Mouse (Mus musculus): ENCODE measurements around the gene Sf3a3. TPM values are rescaled to one million over a fixed set of nuclear protein-coding genes. Genes with fewer than 3 reads are reported as not detected.

Sf3a3 gene
- polyA plus RNA-seq, 1 experiment from 2014 or later, result 133 TPM

DNA sequence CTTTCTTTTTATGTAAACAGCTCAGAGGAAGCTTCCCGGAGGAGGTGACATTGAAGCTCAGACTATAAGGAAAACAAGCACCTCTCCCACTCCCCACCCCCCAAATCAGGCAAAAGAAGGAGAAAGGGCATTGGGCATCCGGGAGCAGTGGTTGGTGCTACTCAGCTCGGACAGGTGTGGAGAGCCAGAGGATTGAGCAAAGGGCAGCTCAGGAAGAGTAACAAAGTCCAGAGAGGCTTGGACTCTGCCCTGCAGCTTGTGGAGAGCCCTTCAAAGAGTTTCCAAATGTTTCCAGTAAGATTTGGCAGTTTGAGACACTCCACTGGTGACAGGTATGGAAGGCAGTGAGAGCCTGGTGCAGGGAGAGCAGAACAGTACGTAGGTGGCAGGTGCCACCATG, 33.3 kb downstream of the Sf3a3 start:
- no peak overlapping the region for H3K4me2 ChIP-seq
- H3K9me3 ChIP-seq, result no peaks in the 10 kb centered on the region
- H3K27ac ChIP-seq, result no peak overlapping the region
- 0 out of 2 replicates have a peak, but pooled peaks cover 7% of the 10 kb centered on the region for H3K36me3 ChIP-seq
- 57% methylated on average over 4 of the region's 4 CpGs for WGBS
- no peaks in the 10 kb centered on the region for H3K27me3 ChIP-seq (replicated peaks)
- H3K4me3 ChIP-seq (replicated peaks), result no peak overlapping the region
- no peak overlapping the region for H3K9ac ChIP-seq
- peaks cover 9% of the 10 kb centered on the region for H3K4me1 ChIP-seq
- ATAC-seq (ENCODE audit: insufficient read depth, low FRiP score, low read depth), result no peak

DNA sequence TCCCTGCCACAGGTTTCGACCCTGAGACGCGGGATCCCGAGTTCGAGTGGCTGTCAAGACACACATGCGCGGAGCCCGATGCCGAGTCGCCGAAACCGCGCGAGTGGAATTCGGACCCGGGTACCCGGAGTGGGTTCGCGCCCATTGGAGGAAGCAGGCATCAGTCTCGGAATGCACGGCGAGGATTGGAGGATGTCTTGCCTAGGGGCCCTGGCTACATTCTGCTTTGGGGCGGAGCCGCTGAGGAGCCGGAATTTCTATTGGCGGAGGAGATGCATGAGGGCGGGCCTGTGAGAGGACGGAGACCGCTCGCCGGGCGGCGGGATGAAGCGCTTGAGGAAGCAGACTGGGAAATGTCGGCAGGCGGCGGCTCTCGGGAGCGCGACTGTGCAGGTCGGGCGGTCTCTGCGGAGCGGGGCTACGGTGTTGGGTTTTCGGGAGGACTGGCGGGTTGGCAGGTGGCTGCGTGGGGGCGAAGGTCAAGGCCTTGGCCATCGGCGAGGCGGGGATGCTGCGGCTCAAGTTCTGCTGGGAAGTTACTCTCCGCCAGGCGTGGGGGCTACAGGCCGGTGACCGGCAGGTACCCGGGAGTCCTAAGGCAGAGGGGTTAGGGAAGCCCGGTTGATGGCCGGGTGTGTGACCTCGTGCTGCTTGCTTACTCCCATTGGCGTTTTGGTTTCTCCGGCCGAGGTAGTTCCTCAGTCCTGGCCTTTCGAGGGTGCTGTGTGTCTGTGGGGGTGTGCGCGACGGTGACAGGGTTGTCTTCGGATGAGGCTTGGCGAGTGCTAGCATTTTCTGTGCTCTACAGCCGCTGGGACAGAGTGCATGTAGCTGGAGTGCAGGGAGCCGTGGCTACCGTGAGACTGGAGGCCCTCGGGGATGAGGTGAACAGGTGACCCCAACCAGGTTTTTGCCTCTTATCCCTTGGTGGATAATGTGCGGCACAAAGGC, 37.0 kb downstream of the Sf3a3 start:
- Histone ChIP-seq H3K36me3 (0 out of 2 replicates have a peak, but pooled peaks cover 7% of the 10 kb centered on the region), H3K4me1 (peaks cover 9% of the 10 kb centered on the region), H3K27me3 (replicated peaks) (no peaks in the 10 kb centered on the region), H3K9me3 (no peaks in the 10 kb centered on the region), H3K4me3 (replicated peaks) (peak overlapping the region; percentile 83), H3K9ac (peak overlapping the region; percentile 68), H3K4me2 (peak overlapping the region; percentile 94), H3K27ac (peak overlapping the region; percentile 31; the same call in 1 of the 2 replicates)
- ATAC-seq (ENCODE audit: insufficient read depth, low FRiP score, low read depth), result peak; percentile 99
- under 1% methylated on average over 74 of the region's 75 CpGs for WGBS

DNA sequence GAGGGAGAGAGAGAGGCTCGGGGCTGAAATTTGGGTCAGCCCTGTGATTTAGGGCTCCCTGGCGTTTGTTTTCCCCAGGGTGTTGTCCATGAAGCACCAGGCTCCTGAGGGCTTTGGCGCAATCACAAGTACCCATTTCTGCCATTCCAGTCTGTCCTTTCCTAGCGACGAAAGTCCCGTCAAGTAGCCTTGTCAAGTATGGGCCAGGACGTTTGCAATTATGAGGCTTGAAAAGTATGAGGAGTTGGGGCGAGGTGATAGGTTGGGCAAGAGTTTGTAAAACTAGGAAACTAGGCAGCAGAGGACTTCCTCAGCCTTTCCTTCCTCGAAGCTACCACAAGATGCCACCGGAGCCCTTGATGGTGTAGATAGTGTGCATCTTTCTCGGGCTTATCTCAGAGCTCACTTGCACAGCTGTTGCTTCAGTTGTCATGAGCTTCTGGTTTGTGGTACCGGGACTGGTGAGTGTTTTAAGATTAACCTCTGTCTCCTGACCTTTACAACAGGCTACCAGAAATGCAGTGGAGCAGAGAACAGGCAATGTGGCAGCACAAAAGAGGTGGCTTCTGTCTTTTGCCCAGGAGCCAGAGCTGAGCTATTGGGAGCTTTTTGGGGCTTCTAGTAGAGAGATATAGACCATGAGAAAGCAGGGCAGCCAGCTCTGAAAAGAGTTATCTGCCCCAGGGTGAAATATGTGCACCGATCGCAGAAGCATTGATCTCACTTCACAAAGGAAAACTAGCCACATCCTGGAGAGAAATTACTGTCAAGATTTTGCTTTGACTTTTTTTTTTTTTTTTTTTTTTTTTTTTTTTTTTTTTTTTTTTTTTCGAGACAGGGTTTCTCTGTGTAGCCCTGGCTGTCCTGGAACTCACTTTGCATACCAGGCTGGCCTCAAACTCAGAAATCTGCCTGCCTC, 38.0 kb downstream of the Sf3a3 start:
- peak; percentile 44; the same call in 1 of the 2 replicates for ATAC-seq (ENCODE audit: insufficient read depth, low FRiP score, low read depth)
- no peak overlapping the region for H3K27ac ChIP-seq

GRCm38 (mm10) chr4:124755526-124755925, 41.0 kb downstream of the Sf3a3 start:
- no peak overlapping the region; the same call in 1 of the 2 replicates for H3K27ac ChIP-seq
- 28% methylated on average over 7 of the region's 7 CpGs for WGBS
- no peak overlapping the region for H3K9ac ChIP-seq
- no peak overlapping the region for H3K4me2 ChIP-seq
- H3K9me3 ChIP-seq, result no peaks in the 10 kb centered on the region
- H3K4me1 ChIP-seq, result peaks cover 18% of the 10 kb centered on the region
- H3K36me3 ChIP-seq, result no peaks in the 10 kb centered on the region
- ATAC-seq (ENCODE audit: insufficient read depth, low FRiP score, low read depth), result no peak
- H3K27me3 ChIP-seq (replicated peaks), result no peaks in the 10 kb centered on the region
- no peak overlapping the region for H3K4me3 ChIP-seq (replicated peaks)

More for the DNA sequence above, 38.0 kb downstream of the Sf3a3 start:
- Histone ChIP-seq H3K4me3 (replicated peaks) (peak overlapping the region; percentile 83), H3K4me1 (peaks cover 9% of the 10 kb centered on the region), H3K4me2 (peak overlapping the region; percentile 94), H3K36me3 (0 out of 2 replicates have a peak, but pooled peaks cover 5% of the 10 kb centered on the region), H3K27me3 (replicated peaks) (no peaks in the 10 kb centered on the region), H3K9me3 (no peaks in the 10 kb centered on the region), H3K9ac (0 out of 2 replicates have a peak overlapping the region, but pooled peaks have one; percentile 68)
- WGBS, result 18% methylated on average over 15 of the region's 15 CpGs

GRCm38 (mm10) chr4:124759305-124759811, 44.8 kb downstream of the Sf3a3 start:
- no peaks in the 10 kb centered on the region for H3K27me3 ChIP-seq (replicated peaks)
- peaks cover 9% of the 10 kb centered on the region for H3K4me1 ChIP-seq
- H3K9me3 ChIP-seq, result no peaks in the 10 kb centered on the region
- H3K9ac ChIP-seq, result no peak overlapping the region
- H3K36me3 ChIP-seq, result no peaks in the 10 kb centered on the region
- 32% methylated on average over 7 of the region's 7 CpGs for WGBS
- ATAC-seq (ENCODE audit: insufficient read depth, low FRiP score, low read depth), result peak; percentile 57; the same call in 1 of the 2 replicates
- no peak overlapping the region for H3K4me2 ChIP-seq
- H3K4me3 ChIP-seq (replicated peaks), result no peak overlapping the region
- H3K27ac ChIP-seq, result peak overlapping the region; percentile 69

DNA sequence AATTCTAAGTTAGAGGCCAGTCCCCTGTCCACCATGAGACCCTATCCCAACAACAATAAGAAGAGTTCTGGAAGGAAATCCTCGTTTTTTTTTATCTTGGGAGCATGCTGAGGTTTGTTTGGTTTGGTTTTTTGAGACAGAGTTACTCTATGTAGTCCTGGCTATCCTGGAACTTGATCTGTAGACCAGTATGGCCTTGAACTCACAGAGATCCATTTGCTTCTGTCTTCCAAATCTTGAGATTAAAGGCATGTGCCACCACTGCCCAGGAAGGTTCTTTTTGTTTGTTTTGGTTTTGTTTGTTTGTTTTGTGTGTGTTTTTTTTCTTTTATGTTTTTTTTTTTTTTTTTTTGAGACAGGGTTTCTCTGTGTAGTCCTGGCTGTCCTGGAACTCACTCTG, 46.6 kb downstream of the Sf3a3 start:
- ATAC-seq (ENCODE audit: insufficient read depth, low FRiP score, low read depth), result no peak
- H3K27ac ChIP-seq, result no peak overlapping the region
- WGBS, result 50% methylated on average over 1 of the region's 1 CpGs

DNA sequence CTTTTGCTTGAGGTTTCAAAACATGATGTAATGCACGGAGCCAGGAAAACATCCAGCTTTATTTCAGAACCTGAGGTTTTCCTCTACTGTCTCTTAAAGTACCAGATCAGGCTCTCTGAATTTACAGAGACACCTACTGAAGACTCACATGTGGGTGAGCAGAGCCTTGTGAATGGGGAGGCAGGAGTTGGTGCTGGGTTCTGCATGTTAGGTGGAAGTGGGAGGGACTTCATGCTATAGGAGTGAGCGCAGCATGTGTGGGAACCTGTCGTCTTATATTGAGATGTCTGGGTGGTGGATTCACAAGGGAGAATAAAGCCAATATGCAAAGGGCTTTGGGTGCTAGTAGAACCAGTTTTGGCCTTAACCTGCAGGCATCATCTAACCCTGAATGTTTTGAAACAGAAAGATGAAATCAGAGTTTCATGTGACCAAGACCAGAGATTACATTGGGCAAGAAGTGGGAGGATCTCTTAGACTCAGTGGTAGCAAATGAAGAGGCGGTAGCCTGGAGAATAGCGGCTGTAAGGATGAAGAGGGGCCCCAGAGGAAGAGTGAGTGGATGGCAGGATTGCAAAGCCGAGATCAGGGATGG, 48.4 kb downstream of the Sf3a3 start:
- Histone ChIP-seq H3K36me3 (no peaks in the 10 kb centered on the region), H3K9me3 (no peaks in the 10 kb centered on the region), H3K27me3 (replicated peaks) (no peaks in the 10 kb centered on the region), H3K9ac (no peak overlapping the region), H3K27ac (no peak overlapping the region), H3K4me2 (no peak overlapping the region), H3K4me3 (replicated peaks) (no peak overlapping the region), H3K4me1 (peaks cover 12% of the 10 kb centered on the region)
- 80% methylated on average over 6 of the region's 6 CpGs for WGBS
- ATAC-seq (ENCODE audit: insufficient read depth, low FRiP score, low read depth), result no peak

More for the DNA sequence above, 46.6 kb downstream of the Sf3a3 start:
- H3K9ac ChIP-seq, result no peak overlapping the region
- peaks cover 9% of the 10 kb centered on the region; the same call in 1 of the 2 replicates for H3K4me1 ChIP-seq
- H3K4me3 ChIP-seq (replicated peaks), result no peak overlapping the region
- no peaks in the 10 kb centered on the region for H3K27me3 ChIP-seq (replicated peaks)
- H3K4me2 ChIP-seq, result no peak overlapping the region
- H3K9me3 ChIP-seq, result no peaks in the 10 kb centered on the region
- H3K36me3 ChIP-seq, result no peaks in the 10 kb centered on the region

DNA sequence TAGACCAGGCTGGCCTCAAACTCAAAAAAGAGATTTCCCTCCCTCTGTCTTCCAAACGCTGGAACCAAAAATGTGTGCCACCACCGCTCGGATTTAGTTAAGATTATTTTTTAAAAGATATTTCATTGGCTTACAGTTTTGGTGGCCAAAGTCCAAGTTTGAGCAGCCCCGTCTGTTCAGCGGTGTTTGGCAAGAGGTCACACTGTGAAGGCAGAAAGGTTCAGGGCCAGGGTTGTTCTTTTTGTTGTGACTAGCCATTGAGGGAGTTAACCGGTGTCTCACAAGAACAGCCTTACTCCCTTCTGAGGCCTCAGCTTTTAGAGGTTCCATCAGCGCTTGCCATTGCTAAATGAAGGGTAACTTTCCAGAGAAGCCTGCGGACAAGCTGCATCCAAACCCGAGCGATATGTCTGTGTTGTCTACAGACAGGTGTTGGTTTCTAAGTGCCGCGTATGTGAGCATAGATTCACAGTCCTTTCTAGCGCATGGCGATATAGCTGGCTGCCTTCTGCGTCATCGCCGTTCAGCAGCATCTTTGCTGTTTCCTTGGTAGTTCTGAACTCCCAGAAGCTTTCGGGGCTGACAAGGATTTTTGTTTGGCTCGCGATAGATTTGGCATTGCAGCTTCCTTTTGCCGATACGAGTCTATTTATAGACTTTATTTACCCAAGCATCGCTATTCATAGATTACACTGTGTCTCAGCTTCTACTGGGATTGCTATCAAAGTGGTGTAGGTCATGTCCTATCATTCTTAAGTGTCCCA, 51.4 kb downstream of the Sf3a3 start:
- Histone ChIP-seq H3K4me2 (no peak overlapping the region), H3K27me3 (replicated peaks) (no peaks in the 10 kb centered on the region), H3K27ac (no peak overlapping the region), H3K36me3 (no peaks in the 10 kb centered on the region), H3K9me3 (no peaks in the 10 kb centered on the region), H3K4me1 (peaks cover 4% of the 10 kb centered on the region; the same call in 1 of the 2 replicates), H3K9ac (no peak overlapping the region), H3K4me3 (replicated peaks) (no peak overlapping the region)
- 74% methylated on average over 23 of the region's 23 CpGs for WGBS
- ATAC-seq (ENCODE audit: insufficient read depth, low FRiP score, low read depth), result no peak

DNA sequence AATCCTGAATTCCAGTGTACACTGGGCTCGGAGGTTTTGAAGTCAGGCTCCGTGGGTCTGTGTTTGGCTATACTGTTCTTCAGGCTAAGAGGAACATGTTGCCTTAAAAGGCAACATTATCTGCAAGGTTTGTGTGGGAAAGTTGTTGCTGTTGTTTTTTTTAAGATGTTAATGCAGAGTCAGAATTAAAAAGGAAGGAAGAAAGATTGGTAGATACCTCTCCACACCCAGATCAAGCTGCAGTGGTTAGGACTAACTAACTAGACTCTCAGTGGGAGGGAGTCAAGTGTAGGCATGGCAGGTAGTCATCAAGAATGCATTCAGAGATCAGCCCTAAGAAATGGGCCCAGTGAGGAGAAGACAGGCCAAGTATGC, 52.0 kb downstream of the Sf3a3 start:
- H3K9me3 ChIP-seq, result no peaks in the 10 kb centered on the region
- no peak overlapping the region for H3K4me2 ChIP-seq
- 51% methylated on average over 2 of the region's 2 CpGs for WGBS
- H3K4me3 ChIP-seq (replicated peaks), result no peak overlapping the region
- H3K4me1 ChIP-seq, result peaks cover 4% of the 10 kb centered on the region; the same call in 1 of the 2 replicates
- no peak overlapping the region for H3K27ac ChIP-seq
- ATAC-seq (ENCODE audit: insufficient read depth, low FRiP score, low read depth), result no peak
- H3K27me3 ChIP-seq (replicated peaks), result no peaks in the 10 kb centered on the region
- no peaks in the 10 kb centered on the region for H3K36me3 ChIP-seq
- no peak overlapping the region for H3K9ac ChIP-seq

- peaks cover 8% of the 10 kb centered on the region for H3K4me1 ChIP-seq
- no peak overlapping the region for H3K9ac ChIP-seq
- no peaks in the 10 kb centered on the region for H3K9me3 ChIP-seq
- no peak overlapping the region for H3K27ac ChIP-seq
- 70% methylated on average over 13 of the region's 13 CpGs for WGBS
- no peaks in the 10 kb centered on the region for H3K27me3 ChIP-seq (replicated peaks)
- no peak overlapping the region for H3K4me3 ChIP-seq (replicated peaks)
- H3K4me2 ChIP-seq, result no peak overlapping the region
- no peak for ATAC-seq (ENCODE audit: insufficient read depth, low FRiP score, low read depth)
- H3K36me3 ChIP-seq, result no peaks in the 10 kb centered on the region
These were observed 54.5 kb downstream of the Sf3a3 start for GRCm38 (mm10) chr4:124768963-124769591.
